Mouse (Mus musculus): ENCODE measurements around the gene Hist1h1c. TPM values are rescaled to one million over a fixed set of nuclear protein-coding genes. Genes with fewer than 3 reads are reported as not detected.
"Not testable (repeated sequence)": the region's sequence is repeated elsewhere in the genome, so short reads cannot be mapped to it uniquely, and the experiment has no call there.

Hist1h1c gene
- total RNA-seq (2017): 753 and 796 TPM in 2 replicates

- peak; percentile 66 for ATAC-seq (replicated peaks; ENCODE audit: low read depth, poor library complexity, severe bottlenecking)
Measured at GRCm38 (mm10) chr13:23738677-23739068, at the start of gene Hist1h1c. Hist1h1c (plus strand) TSS chr13:23738808.

- ATAC-seq (replicated peaks; ENCODE audit: low read depth, poor library complexity, severe bottlenecking): no peak
Measured at GRCm38 (mm10) chr13:23688956-23689355, 49.7 kb upstream of the Hist1h1c start.

- no peak for ATAC-seq (replicated peaks; ENCODE audit: low read depth, poor library complexity, severe bottlenecking)
Measured at GRCm38 (mm10) chr13:23689459-23689858, 49.1 kb upstream of the Hist1h1c start.

GRCm38 (mm10) chr13:23693856-23694440 lies 44.7 kb upstream of the Hist1h1c start:
- no peak for ATAC-seq (replicated peaks; ENCODE audit: low read depth, poor library complexity, severe bottlenecking)

GRCm38 (mm10) chr13:23694956-23695355 lies 43.7 kb upstream of the Hist1h1c start:
- no peak for ATAC-seq (replicated peaks; ENCODE audit: low read depth, poor library complexity, severe bottlenecking)

GRCm38 (mm10) chr13:23695514-23695913 lies 43.1 kb upstream of the Hist1h1c start, which contains the start of gene Hist1h1t:
Hist1h1t (plus strand) TSS chr13:23695814.
- no peak for ATAC-seq (replicated peaks; ENCODE audit: low read depth, poor library complexity, severe bottlenecking)

- ATAC-seq (replicated peaks; ENCODE audit: low read depth, poor library complexity, severe bottlenecking): no peak
Measured at GRCm38 (mm10) chr13:23696061-23696474, 42.5 kb upstream of the Hist1h1c start.

- peak; percentile 43 for ATAC-seq (replicated peaks; ENCODE audit: low read depth, poor library complexity, severe bottlenecking)
Measured at GRCm38 (mm10) chr13:23697491-23698299, 40.9 kb upstream of the Hist1h1c start.

GRCm38 (mm10) chr13:23698300-23698693 lies 40.3 kb upstream of the Hist1h1c start, which contains the start of gene Hist1h4c:
Hist1h4c (minus strand) TSS chr13:23698454.
- peak; percentile 82 for ATAC-seq (replicated peaks; ENCODE audit: low read depth, poor library complexity, severe bottlenecking)

GRCm38 (mm10) chr13:23698996-23699395 lies 39.6 kb upstream of the Hist1h1c start:
- no peak for ATAC-seq (replicated peaks; ENCODE audit: low read depth, poor library complexity, severe bottlenecking)

GRCm38 (mm10) chr13:23699767-23700166 lies 38.8 kb upstream of the Hist1h1c start:
- ATAC-seq (replicated peaks; ENCODE audit: low read depth, poor library complexity, severe bottlenecking): no peak

- ATAC-seq (replicated peaks; ENCODE audit: low read depth, poor library complexity, severe bottlenecking): peak; percentile 64
Measured at GRCm38 (mm10) chr13:23700786-23701520, 37.7 kb upstream of the Hist1h1c start.

GRCm38 (mm10) chr13:23702220-23702619 lies 36.4 kb upstream of the Hist1h1c start:
- ATAC-seq (replicated peaks; ENCODE audit: low read depth, poor library complexity, severe bottlenecking): no peak

- not testable (repeated sequence) for ATAC-seq (replicated peaks; ENCODE audit: low read depth, poor library complexity, severe bottlenecking)
Measured at GRCm38 (mm10) chr13:23702801-23703200, 35.8 kb upstream of the Hist1h1c start.

GRCm38 (mm10) chr13:23705751-23706356 lies 32.8 kb upstream of the Hist1h1c start:
- peak; percentile 31 for ATAC-seq (replicated peaks; ENCODE audit: low read depth, poor library complexity, severe bottlenecking)

- no peak for ATAC-seq (replicated peaks; ENCODE audit: low read depth, poor library complexity, severe bottlenecking)
Measured at GRCm38 (mm10) chr13:23706771-23707170, 31.8 kb upstream of the Hist1h1c start.

GRCm38 (mm10) chr13:23708041-23708440 lies 30.6 kb upstream of the Hist1h1c start:
- no peak for ATAC-seq (replicated peaks; ENCODE audit: low read depth, poor library complexity, severe bottlenecking)

GRCm38 (mm10) chr13:23708654-23709053 lies 30.0 kb upstream of the Hist1h1c start:
- ATAC-seq (replicated peaks; ENCODE audit: low read depth, poor library complexity, severe bottlenecking): no peak

- ATAC-seq (replicated peaks; ENCODE audit: low read depth, poor library complexity, severe bottlenecking): no peak
Measured at GRCm38 (mm10) chr13:23709714-23710373, 28.8 kb upstream of the Hist1h1c start.
